Mouse (Mus musculus) midbrain, embryonic 11.5 days (tissue): ENCODE results near the gene Zic4. TPM values are rescaled to one million over a fixed set of nuclear protein-coding genes. Genes with fewer than 3 reads are reported as not detected.

ENCODE experiments used
- ATAC-seq: fragments of 200-750 bp; cut with Nextera tagmentation; 2 replicates; pipeline ENCODE4 v1.8.0; 2017; ENCODE audit warnings: moderate TSS enrichment, moderate library complexity; ENCODE audit not compliant: low FRiP score
- DNase-seq: peaks from one replicate; pipeline ENCODE4 v3.0.0; 2015; ENCODE audit warnings: low spot score; ENCODE audit errors: missing footprints
- H3K27ac ChIP-seq: fragments of 300-500 bp; sonication (generic); 2 replicates; pipeline ENCODE4 v1.5.1; 2014; ENCODE audit warnings: low read depth, low read length
- H3K27me3 ChIP-seq: fragments of 300-500 bp; sonication (generic); 2 replicates; pipeline ENCODE4 v1.6.1; 2014; ENCODE audit warnings: mild to moderate bottlenecking, low read length, moderate library complexity, mixed read lengths; ENCODE audit not compliant: control insufficient read depth, insufficient read depth
- H3K36me3 ChIP-seq: fragments of 300-500 bp; sonication (generic); 2 replicates; pipeline ENCODE4 v1.6.1; 2014; ENCODE audit warnings: mild to moderate bottlenecking, low read length, moderate library complexity, mixed read lengths; ENCODE audit not compliant: control insufficient read depth, insufficient read depth
- H3K4me1 ChIP-seq: fragments of 300-500 bp; sonication (generic); 2 replicates; pipeline ENCODE4 v1.6.1; 2014; ENCODE audit warnings: low read length; ENCODE audit not compliant: control insufficient read depth, insufficient read depth
- H3K4me2 ChIP-seq: fragments of 300-500 bp; sonication (generic); 2 replicates; pipeline ENCODE4 v1.6.1; 2014; ENCODE audit warnings: mild to moderate bottlenecking, moderate library complexity
- H3K4me3 ChIP-seq: fragments of 300-500 bp; sonication (generic); 2 replicates; pipeline ENCODE4 v1.5.1; 2014; ENCODE audit warnings: low read depth, low read length
- H3K9ac ChIP-seq: fragments of 300-500 bp; sonication (generic); 2 replicates; pipeline ENCODE4 v1.6.1; 2014; ENCODE audit warnings: low read length
- H3K9me3 ChIP-seq: fragments of 300-500 bp; sonication (generic); 2 replicates; pipeline ENCODE4 v1.6.1; 2016; ENCODE audit warnings: low read length; ENCODE audit not compliant: control insufficient read depth
- WGBS: fragments of 180-500 bp; shearing (Covaris S2); extraction: QIAGEN DNeasy Blood & Tissue Kit; methylation state at CpG from one replicate; pipeline ENCODE4 v1.1.7; 2014; 5-methylcytosine and 5-hydroxymethylcytosine counted together
- polyA plus RNA-seq: library from polyadenylated mRNA; unstranded; fragments of >200 nt; fragmentation: Nextera tagmentation; extraction: Ambion mirVana; gene quantifications from 2 replicates; pipeline ENCODE4 v1.2.1, GENCODE M21; 2014

Zic4 gene
- polyA plus RNA-seq, 1 experiment from 2014 or later = 41.7 TPM

DNA sequence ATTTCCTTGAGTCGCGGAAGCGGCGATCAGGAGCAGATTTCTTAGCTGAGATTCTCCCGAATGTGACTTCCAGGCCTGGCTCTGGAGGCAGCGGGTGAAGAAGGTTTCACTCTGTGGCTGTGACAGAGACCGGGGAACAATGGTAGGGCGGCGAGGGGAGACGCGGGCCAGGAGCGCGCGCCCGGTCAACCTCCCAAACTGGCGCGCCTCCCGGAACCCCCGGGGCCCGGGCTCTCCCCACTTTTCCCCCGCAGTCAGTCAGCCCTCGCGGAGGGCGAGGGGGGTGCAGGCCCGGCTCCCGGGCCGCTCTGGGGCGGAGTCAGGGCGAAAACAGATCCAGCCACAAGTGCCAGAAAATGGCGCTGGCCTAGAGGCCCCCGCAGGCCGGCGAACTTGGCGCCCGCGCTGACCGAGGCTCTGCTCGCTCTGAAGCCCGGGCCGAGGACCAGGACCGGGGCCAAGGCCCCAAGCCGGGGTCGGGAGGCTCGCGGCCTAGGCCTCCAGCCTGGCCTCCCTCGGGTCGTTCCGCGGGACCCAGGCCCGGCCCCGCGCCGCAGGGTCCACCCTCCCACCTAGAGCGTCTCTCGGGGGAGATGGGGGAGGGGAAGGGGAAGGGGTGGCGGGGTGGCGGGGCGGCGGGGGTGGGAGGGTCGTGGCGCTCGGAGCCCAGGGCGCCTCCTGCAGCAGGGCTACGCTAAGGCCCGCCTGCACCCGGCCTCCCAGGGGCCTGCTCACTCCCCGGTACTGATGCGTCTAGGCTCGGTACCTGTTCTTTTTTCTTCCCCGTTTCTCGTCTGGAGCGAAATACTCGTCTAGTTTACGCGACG, 19.3 kb downstream of the Zic4 start:
- peaks cover 15% of the 10 kb centered on the region for H3K4me1 ChIP-seq
- peaks cover 87% of the 10 kb centered on the region for H3K27me3 ChIP-seq
- under 1% methylated on average over 66 of the region's 76 CpGs for WGBS
- DNase-seq (peak; percentile 97), ATAC-seq (peak; percentile 64)
- H3K4me3 ChIP-seq = peak overlapping the region; percentile 58
- peak overlapping the region; percentile 92 for H3K27ac ChIP-seq
- H3K36me3 ChIP-seq = no peaks in the 10 kb centered on the region
- H3K4me2 ChIP-seq = peak overlapping the region; percentile 84
- peak overlapping the region; percentile 94 for H3K9ac ChIP-seq
- no peaks in the 10 kb centered on the region for H3K9me3 ChIP-seq

DNA sequence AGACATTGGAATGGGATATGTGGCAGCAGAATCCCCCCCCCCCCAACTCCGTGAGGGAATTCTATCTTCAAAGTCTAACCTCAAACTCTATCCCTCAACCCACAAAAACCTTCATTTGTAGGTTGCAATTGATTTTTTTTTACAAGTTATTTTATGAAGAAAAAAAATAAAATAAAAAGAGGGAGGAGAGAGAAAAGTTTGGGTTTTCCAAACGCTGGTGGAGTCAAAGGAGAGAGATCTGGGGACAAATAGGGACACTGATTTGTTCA, 19.8 kb downstream of the Zic4 start:
- no peaks in the 10 kb centered on the region for H3K9me3 ChIP-seq
- ATAC-seq (no peak), DNase-seq (peak; percentile 93)
- peaks cover 15% of the 10 kb centered on the region for H3K4me1 ChIP-seq
- H3K9ac ChIP-seq = peak overlapping the region; percentile 94
- H3K4me2 ChIP-seq = peak overlapping the region; percentile 84
- peak overlapping the region; percentile 58 for H3K4me3 ChIP-seq
- H3K27ac ChIP-seq = peak overlapping the region; percentile 92
- peaks cover 83% of the 10 kb centered on the region for H3K27me3 ChIP-seq
- WGBS = 0% methylated on average over 2 of the region's 2 CpGs
- no peaks in the 10 kb centered on the region for H3K36me3 ChIP-seq

DNA sequence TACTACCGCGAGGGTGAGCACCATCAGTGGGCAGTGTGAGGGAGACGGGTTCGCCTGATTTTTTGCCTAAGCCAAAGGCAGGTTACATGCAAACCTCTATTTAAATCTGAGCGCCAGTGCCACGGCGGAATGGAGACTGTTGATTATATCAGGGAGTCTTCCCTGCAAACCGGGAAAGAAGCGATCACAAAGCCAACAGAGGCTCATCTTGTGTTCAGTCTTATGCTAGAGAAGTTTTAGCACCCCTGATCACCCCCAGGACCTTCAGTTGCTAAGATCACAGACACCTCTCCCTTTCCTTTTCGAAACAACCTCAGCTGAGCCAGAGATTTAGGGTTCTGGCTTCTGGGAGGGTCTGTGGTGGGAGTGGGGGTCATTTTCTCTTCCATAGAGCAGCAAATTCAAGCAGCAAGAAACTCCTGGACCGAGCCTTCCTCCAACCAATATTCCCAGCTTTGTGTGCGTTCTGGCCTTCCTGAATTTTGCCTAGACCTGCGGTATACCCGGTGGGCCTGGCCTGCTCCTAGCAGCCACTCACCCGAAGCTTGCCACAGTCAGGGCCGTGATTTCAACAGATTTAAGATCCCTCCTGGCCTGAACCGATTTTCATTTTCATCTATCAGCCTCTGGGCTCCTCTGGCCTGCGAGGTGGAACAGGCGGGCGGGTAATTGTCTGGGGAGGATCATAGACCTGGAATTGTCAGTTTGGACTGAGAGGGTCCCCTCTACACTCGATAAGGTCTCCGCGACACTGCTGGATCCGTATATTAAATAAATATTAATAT, 20.4 kb downstream of the Zic4 start:
- H3K4me1 ChIP-seq = peaks cover 17% of the 10 kb centered on the region
- H3K9ac ChIP-seq = peak overlapping the region; percentile 94
- ATAC-seq (no peak), DNase-seq (peak; percentile 98)
- H3K4me3 ChIP-seq = peak overlapping the region; percentile 58
- no peaks in the 10 kb centered on the region for H3K9me3 ChIP-seq
- peaks cover 83% of the 10 kb centered on the region for H3K27me3 ChIP-seq
- peak overlapping the region; percentile 92 for H3K27ac ChIP-seq
- WGBS = 2% methylated on average over 24 of the region's 24 CpGs
- no peaks in the 10 kb centered on the region for H3K36me3 ChIP-seq
- peak overlapping the region; percentile 84 for H3K4me2 ChIP-seq

DNA sequence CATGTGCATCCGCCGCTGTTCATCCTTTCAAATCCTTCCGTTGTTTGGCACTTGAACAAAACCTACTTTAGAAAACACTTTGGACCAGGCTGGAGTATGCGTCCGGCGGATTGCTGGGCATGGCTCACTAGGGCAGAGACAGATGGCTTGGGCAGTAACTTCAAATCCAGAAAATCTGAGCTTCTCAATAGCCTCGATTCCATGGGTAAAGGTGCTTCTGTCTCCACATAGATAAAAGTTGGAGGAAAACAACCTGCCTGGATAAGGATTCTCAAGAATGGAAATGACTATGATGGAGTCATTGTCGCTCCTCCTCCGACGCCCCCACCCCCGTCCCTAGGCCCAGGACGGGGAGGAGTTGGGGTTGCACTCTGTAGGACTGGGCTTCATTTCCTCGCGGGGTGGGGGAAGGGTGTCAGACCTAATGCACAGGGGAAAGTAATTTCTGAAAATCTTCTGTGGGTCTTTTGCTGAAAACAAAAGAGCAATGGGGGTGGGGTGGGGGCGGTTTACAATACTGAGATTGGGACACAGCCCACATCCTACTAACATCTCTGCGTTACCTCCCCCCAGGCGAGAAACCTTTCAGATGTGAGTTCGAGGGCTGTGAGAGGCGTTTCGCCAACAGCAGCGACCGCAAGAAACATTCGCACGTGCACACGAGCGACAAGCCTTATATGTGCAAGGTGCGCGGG, 21.4 kb downstream of the Zic4 start:
- Histone ChIP-seq H3K4me2 (peak overlapping the region; percentile 84), H3K36me3 (no peaks in the 10 kb centered on the region), H3K9ac (peak overlapping the region; percentile 94), H3K4me1 (peaks cover 17% of the 10 kb centered on the region), H3K27ac (peak overlapping the region; percentile 92), H3K9me3 (no peaks in the 10 kb centered on the region), H3K27me3 (peaks cover 80% of the 10 kb centered on the region), H3K4me3 (peak overlapping the region; percentile 58)
- peak; percentile 47 for ATAC-seq
- DNase-seq = peak; percentile 95
- under 1% methylated on average over 28 of the region's 28 CpGs for WGBS

DNA sequence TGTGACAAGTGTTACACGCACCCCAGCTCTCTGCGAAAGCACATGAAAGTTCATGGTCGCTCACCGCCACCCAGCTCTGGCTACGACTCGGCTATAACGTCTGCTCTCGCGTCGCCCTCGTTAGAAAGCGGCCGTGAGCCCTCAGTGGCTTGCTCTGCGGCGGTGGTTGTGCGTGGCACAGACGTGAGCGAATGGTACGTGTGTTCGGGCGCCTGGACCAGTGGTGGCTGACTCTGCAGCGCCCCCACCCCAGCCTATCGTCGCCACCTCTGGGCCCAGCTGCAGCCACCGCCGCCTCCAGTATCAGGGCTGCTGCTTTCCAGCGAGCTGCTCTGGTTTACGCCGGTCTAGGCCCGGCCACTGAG, 21.9 kb downstream of the Zic4 start:
- Histone ChIP-seq H3K27me3 (peaks cover 78% of the 10 kb centered on the region), H3K9me3 (no peaks in the 10 kb centered on the region), H3K4me1 (peaks cover 17% of the 10 kb centered on the region), H3K4me2 (peak overlapping the region; percentile 84), H3K9ac (peak overlapping the region; percentile 94), H3K27ac (peak overlapping the region; percentile 92), H3K4me3 (peak overlapping the region; percentile 58), H3K36me3 (no peaks in the 10 kb centered on the region)
- WGBS = under 1% methylated on average over 28 of the region's 30 CpGs
- ATAC-seq = peak; percentile 36
- DNase-seq = peak; percentile 97

DNA sequence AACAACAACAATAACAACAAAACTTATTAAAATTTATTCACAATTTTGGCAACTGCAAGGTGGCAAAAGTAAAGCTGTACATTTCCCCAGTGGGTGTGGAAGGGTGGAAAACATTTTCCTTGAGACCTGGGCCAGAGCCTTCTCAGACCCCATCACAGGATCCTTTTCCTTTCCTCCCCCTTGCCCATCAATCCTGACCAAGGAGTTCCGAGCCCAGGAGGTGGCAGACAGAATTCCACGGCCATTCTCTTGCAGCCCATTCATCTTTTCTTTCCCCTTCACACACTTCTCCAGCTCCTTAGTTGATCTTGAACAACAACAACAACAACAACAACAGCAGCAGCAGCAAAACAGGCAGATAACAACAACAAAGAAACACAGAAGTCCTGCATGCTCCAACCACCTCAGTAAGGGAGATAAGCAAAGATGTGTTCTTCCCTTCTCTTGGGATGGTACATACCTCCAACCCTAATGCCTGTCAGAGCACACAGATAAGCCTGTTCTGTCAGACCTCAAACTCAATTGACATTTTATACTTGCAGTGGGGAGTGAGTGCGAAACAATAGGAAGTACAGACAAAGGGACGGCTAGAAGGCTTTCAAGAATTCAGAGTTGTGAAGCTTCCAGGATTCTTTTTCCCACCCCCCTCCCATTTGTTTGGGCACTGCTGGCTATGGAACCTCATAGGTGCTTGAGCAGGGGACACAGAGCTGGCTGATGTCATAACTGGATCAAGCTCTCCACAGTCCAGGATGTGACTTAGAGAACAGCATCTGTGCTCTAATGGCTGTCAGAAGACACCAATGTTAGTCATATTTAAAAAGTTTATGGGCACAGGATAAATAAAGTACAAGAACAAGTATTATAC, 22.7 kb downstream of the Zic4 start:
- 3% methylated on average over 4 of the region's 4 CpGs for WGBS
- Histone ChIP-seq H3K27me3 (peaks cover 78% of the 10 kb centered on the region), H3K9me3 (no peaks in the 10 kb centered on the region), H3K4me3 (peak overlapping the region; percentile 58; the same call in 1 of the 2 replicates), H3K36me3 (no peaks in the 10 kb centered on the region), H3K9ac (peak overlapping the region; percentile 51; the same call in 1 of the 2 replicates), H3K4me2 (peak overlapping the region; percentile 84), H3K27ac (peak overlapping the region; percentile 92; the same call in 1 of the 2 replicates), H3K4me1 (peaks cover 18% of the 10 kb centered on the region)
- ATAC-seq (no peak), DNase-seq (peak; percentile 94)

DNA sequence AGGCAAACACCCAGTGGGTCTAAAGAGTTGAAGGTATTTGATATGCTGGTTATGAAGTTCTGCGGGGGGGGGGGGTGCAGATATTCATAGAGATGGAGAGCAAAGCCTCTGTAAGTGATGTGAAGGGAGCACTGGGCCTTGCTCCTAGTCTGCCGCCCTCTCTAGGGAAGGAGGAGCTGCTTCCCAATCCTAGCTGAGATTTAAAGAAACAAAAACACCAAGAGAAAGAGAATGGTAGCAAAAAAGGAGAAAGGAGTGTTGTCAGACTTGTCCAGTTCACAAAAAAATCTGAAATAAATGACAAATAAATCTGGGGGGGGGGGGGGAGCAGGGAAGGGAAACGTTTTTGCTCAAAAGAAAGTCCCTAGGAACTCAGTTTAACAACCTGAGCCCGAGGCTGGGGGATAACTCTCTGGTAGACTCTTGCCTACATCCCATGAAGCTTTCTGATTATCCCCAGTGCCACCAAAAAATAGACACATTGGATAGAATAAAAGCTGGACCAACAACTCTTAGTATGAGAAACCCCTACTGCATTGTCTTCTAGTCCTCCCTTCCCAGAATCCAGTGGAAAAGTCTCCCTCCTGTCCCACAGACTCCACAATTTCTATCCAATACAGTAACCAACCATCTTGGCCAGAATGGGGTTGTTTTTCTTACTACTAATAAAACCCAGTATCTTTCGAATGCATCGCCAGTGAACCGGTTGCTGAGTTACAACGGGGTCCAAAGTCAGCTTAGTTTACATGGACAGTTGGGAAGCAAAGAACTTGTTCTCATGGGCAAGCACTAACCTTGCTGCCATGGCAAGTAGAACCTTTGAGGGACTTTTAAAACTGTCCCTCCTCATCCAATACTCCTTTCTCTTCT, 23.6 kb downstream of the Zic4 start:
- H3K4me3 ChIP-seq = no peak overlapping the region
- under 1% methylated on average over 8 of the region's 8 CpGs for WGBS
- H3K36me3 ChIP-seq = no peaks in the 10 kb centered on the region
- H3K9me3 ChIP-seq = no peaks in the 10 kb centered on the region
- peak overlapping the region; percentile 13; the same call in 1 of the 2 replicates for H3K9ac ChIP-seq
- H3K4me2 ChIP-seq = peak overlapping the region; percentile 34; the same call in 1 of the 2 replicates
- H3K4me1 ChIP-seq = peaks cover 15% of the 10 kb centered on the region
- DNase-seq (no peak), ATAC-seq (no peak)
- peaks cover 81% of the 10 kb centered on the region for H3K27me3 ChIP-seq
- H3K27ac ChIP-seq = peak overlapping the region; percentile 92; the same call in 1 of the 2 replicates
